Mouse (Mus musculus): Measurements from ENCODE around the gene Ruvbl2.

GRCm38 (mm10) chr7:45451344-45451982 lies 13.6 kb upstream of the Ruvbl2 start:
- TF ChIP-seq GATA1 (IDR thresholded peaks at IDR 0.05; ENCODE audit: borderline replicate concordance, low read length) (no peak), FLI1 (IDR thresholded peaks at IDR 0.05; ENCODE audit: low read length) (no peak)

All from megakaryocyte, embryonic 14.5 days (primary cell).